Mouse (Mus musculus): ENCODE results near the gene Tmem127. TPM values are rescaled to one million over a fixed set of nuclear protein-coding genes. Genes with fewer than 3 reads are reported as not detected.

Tmem127 gene
- total RNA-seq (2012; rRNA removed) (11.5 and 12.0 TPM in 2 replicates), total RNA-seq (2014; rRNA removed) (12.3 and 15.8 TPM in 2 replicates), polyA plus RNA-seq (2012; ENCODE audit: insufficient read length, low read depth) (11.4 and 11.9 TPM in 2 replicates)

- no peaks in the 10 kb centered on the region for H3K9me3 ChIP-seq (replicated peaks; ENCODE audit: low read length)
- H3K4me3 ChIP-seq (replicated peaks in 1 of 3; ENCODE audit: low read depth in 2 of 3, low read length in 2 of 3, poor library complexity in 1 of 3): peak within 1 kb of the TSS; percentile 88 to 96 (median 96)
- H3K4me2 ChIP-seq (ENCODE audit: insufficient read depth, low read depth, poor library complexity, severe bottlenecking): peak within 1 kb of the TSS; percentile 99
- dilution Hi-C loops (cut with MboI; ENCODE audit: extremely low pct_ligation_motif_present, extremely low pct_unique_long_range_greater_than_20kb, low sequenced_read_pairs): no loop called here
- peaks cover 5 to 31% of the 10 kb centered on the region in 2 experiments for H3K4me1 ChIP-seq (ENCODE audit: control insufficient read depth in 1 of 2, insufficient read depth in 2 of 2)
- peaks cover 17% of the 10 kb centered on the region for H3K79me2 ChIP-seq (replicated peaks; ENCODE audit: control insufficient read depth, extremely low read depth, insufficient read depth, poor library complexity, severe bottlenecking)
- H3K36me3 ChIP-seq (replicated peaks in 1 of 2; ENCODE audit: control insufficient read depth in 1 of 2, insufficient read depth in 1 of 2, low read length in 1 of 2): peaks cover 30 to 61% of the 10 kb centered on the region in 2 experiments
- in situ Hi-C loops (cut with MboI; ENCODE audit: low pct_ligation_motif_present, low pct_unique_long_range_greater_than_20kb, low sequenced_read_pairs): no loop called here
- H3K27me3 ChIP-seq (replicated peaks): no peaks in the 10 kb centered on the region
- DNase-seq (ENCODE audit: extremely low read depth): peak; percentile 99
- no peak within 1 kb of the TSS for H3K27ac ChIP-seq (ENCODE audit: insufficient read depth, low read depth)
- no peak for TF ChIP-seq PAX5 (IDR thresholded peaks at IDR 0.05; ENCODE audit: low read length)
- TF ChIP-seq ELF1 (IDR thresholded peaks at IDR 0.05; ENCODE audit: low read depth, low read length): peak; percentile 95
- 0 out of 2 replicates have a peak, but pooled peaks have one; percentile 48 for TF ChIP-seq USF2 (conservative IDR thresholded peaks at IDR 0.05; ENCODE audit: low read depth, low read length)
- peak; percentile 49; the same call in 1 of the 2 replicates for TF ChIP-seq MAX (IDR thresholded peaks at IDR 0.05; ENCODE audit: low read length)
- TF ChIP-seq SIN3A (IDR thresholded peaks at IDR 0.05; ENCODE audit: low read length): peak; percentile 98
- TF ChIP-seq KAT2A (IDR thresholded peaks at IDR 0.05; ENCODE audit: insufficient replicate concordance, low read length): peak; percentile 96; the same call in 1 of the 2 replicates
- peak; percentile 82 for TF ChIP-seq POLR2A (IDR thresholded peaks at IDR 0.05; ENCODE audit: low read depth, low read length)
- TF ChIP-seq RAD21 (IDR thresholded peaks at IDR 0.05; ENCODE audit: low read depth, low read length): no peak
- TF ChIP-seq HCFC1 (IDR thresholded peaks at IDR 0.05; ENCODE audit: low read depth, low read length): peak; percentile 97
- peak; percentile 70; the same call in 1 of the 2 replicates for TF ChIP-seq GABPA (IDR thresholded peaks at IDR 0.05; ENCODE audit: insufficient replicate concordance, low read depth, low read length)
- TF ChIP-seq MXI1 (IDR thresholded peaks at IDR 0.05; ENCODE audit: low read depth, low read length): peak; percentile 92
- no peak; the same call in 1 of the 2 replicates for TF ChIP-seq TCF12 (IDR thresholded peaks at IDR 0.05; ENCODE audit: low read depth, low read length)
- TF ChIP-seq TBP (conservative IDR thresholded peaks at IDR 0.05; ENCODE audit: low read depth, low read length): 0 out of 2 replicates have a peak, but pooled peaks have one; percentile 63
- peak; percentile 71 for TF ChIP-seq NELFE (IDR thresholded peaks at IDR 0.05; ENCODE audit: low read depth, low read length)
- TF ChIP-seq MAZ (IDR thresholded peaks at IDR 0.05; ENCODE audit: low read depth, low read length): peak; percentile 81
- TF ChIP-seq MYC (IDR thresholded peaks at IDR 0.05; ENCODE audit: low read depth, low read length): 0 out of 2 replicates have a peak, but pooled peaks have one; percentile 70
- TF ChIP-seq E2F4 (IDR thresholded peaks at IDR 0.05; ENCODE audit: insufficient replicate concordance, low read depth, low read length): no peak
- peak; percentile 52 for TF ChIP-seq USF1 (IDR thresholded peaks at IDR 0.05; ENCODE audit: low read depth, low read length)
- peak; percentile 98 for TF ChIP-seq CHD2 (IDR thresholded peaks at IDR 0.05; ENCODE audit: low read length)
- peak; percentile 95 for TF ChIP-seq NRF1 (IDR thresholded peaks at IDR 0.05; ENCODE audit: low read depth, low read length)
- no peak; the same call in 1 of the 2 replicates for TF ChIP-seq MEF2A (IDR thresholded peaks at IDR 0.05; ENCODE audit: borderline replicate concordance, low read depth, low read length)
- peak within 1 kb of the TSS; percentile 88 for H3K9ac ChIP-seq (ENCODE audit: insufficient read depth, low read depth)
Measured at GRCm38 (mm10) chr2:127247592-127248333, at the start of gene Tmem127, which contains the start of gene Ciao1. Gene Tmem127 (plus strand): TSS chr2:127247908. Gene Ciao1 (minus strand): TSS chr2:127247816.
